Comparison of ENCODE assay signal across 8 mouse cellular contexts in genomic region chr7:101836271-101837153, GRCm38 (mm10). TPM values are rescaled to one million over a fixed set of nuclear protein-coding genes. Genes with fewer than 3 reads are reported as not detected.
DNase-seq lines count a peak whose midpoint lies in the region; ATAC-seq and TF ChIP-seq lines count a peak whose summit lies in the region.

No protein-coding gene starts in this region.

- peak overlapping the region; percentile 97 for H3K27ac ChIP-seq in intestine, embryonic 16.5 days (ENCODE audit: low read length)
- H3K27ac ChIP-seq in limb, embryonic 14.5 days (replicated peaks; ENCODE audit: low read depth, low read length): peak overlapping the region; percentile 96
- peak overlapping the region; percentile 84 for H3K27ac ChIP-seq in midbrain, embryonic 13.5 days

- ATAC-seq in intestine, embryonic 16.5 days: peak; percentile 47
- peak; percentile 53 for ATAC-seq in limb, embryonic 14.5 days (ENCODE audit: low FRiP score, low read depth)
- peak; percentile 60 for ATAC-seq in midbrain, embryonic 13.5 days

- H3K4me3 ChIP-seq in intestine, embryonic 16.5 days (ENCODE audit: low read length): peak overlapping the region; percentile 66
- peak overlapping the region; percentile 74 for H3K4me3 ChIP-seq in limb, embryonic 14.5 days (replicated peaks; ENCODE audit: low read length)
- H3K4me3 ChIP-seq in midbrain, embryonic 13.5 days (replicated peaks): peak overlapping the region; percentile 70

- H3K9ac ChIP-seq in intestine, embryonic 16.5 days (ENCODE audit: low read depth, low read length): peak overlapping the region; percentile 90
- peak overlapping the region; percentile 95 for H3K9ac ChIP-seq in limb, embryonic 14.5 days (ENCODE audit: low read depth, low read length, severe bottlenecking)
- H3K9ac ChIP-seq in midbrain, embryonic 13.5 days (replicated peaks): peak overlapping the region; percentile 87

- no peaks in the 10 kb centered on the region for H3K27me3 ChIP-seq in intestine, embryonic 16.5 days (replicated peaks; ENCODE audit: control insufficient read depth, insufficient read depth, low read length)
- no peaks in the 10 kb centered on the region for H3K27me3 ChIP-seq in limb, embryonic 14.5 days (ENCODE audit: control insufficient read depth, insufficient read depth, low read length)
- no peaks in the 10 kb centered on the region for H3K27me3 ChIP-seq in midbrain, embryonic 13.5 days

- H3K4me1 ChIP-seq in intestine, embryonic 16.5 days (ENCODE audit: control insufficient read depth, insufficient read depth, low read length): peaks cover 24% of the 10 kb centered on the region
- peaks cover 29% of the 10 kb centered on the region for H3K4me1 ChIP-seq in limb, embryonic 14.5 days (ENCODE audit: control insufficient read depth, insufficient read depth, low read length)
- peaks cover 48% of the 10 kb centered on the region for H3K4me1 ChIP-seq in midbrain, embryonic 13.5 days (replicated peaks)

- H3K4me2 ChIP-seq in intestine, embryonic 16.5 days (ENCODE audit: low read depth, low read length): peak overlapping the region; percentile 87
- peak overlapping the region; percentile 82 for H3K4me2 ChIP-seq in limb, embryonic 14.5 days (replicated peaks; ENCODE audit: low read depth, low read length, severe bottlenecking)
- H3K4me2 ChIP-seq in midbrain, embryonic 13.5 days (replicated peaks): peak overlapping the region; percentile 98

- H3K9me3 ChIP-seq in intestine, embryonic 16.5 days (ENCODE audit: control insufficient read depth, low read length): no peaks in the 10 kb centered on the region
- no peaks in the 10 kb centered on the region for H3K9me3 ChIP-seq in limb, embryonic 14.5 days (ENCODE audit: control insufficient read depth, low read length)
- H3K9me3 ChIP-seq in midbrain, embryonic 13.5 days: no peaks in the 10 kb centered on the region

- DNase-seq in cerebellum, adult 18-20 months: peak; percentile 32 to 51
- no peak for DNase-seq in cerebellum, adult 11-12 months
- peak; percentile 46 to 69 for DNase-seq in cerebellum, postnatal 25 days
- DNase-seq in gastrocnemius, postnatal 25 days: peak; percentile 57
- peak; percentile 83 for DNase-seq in limb, embryonic 14.5 days (ENCODE audit: low spot score)
- peak; percentile 37 to 65 for DNase-seq in spleen, adult 18-20 months

- WGBS in intestine, embryonic 16.5 days: 1% methylated on average over 63 of the region's 63 CpGs
- WGBS in limb, embryonic 14.5 days: under 1% methylated on average over 48 of the region's 63 CpGs
- under 1% methylated on average over 63 of the region's 63 CpGs for WGBS in midbrain, embryonic 13.5 days

- peaks cover 20% of the 10 kb centered on the region for H3K36me3 ChIP-seq in intestine, embryonic 16.5 days (ENCODE audit: control insufficient read depth, insufficient read depth, low read length)
- H3K36me3 ChIP-seq in limb, embryonic 14.5 days (ENCODE audit: control insufficient read depth, insufficient read depth, low read length): peaks cover 27% of the 10 kb centered on the region
- peaks cover 15% of the 10 kb centered on the region for H3K36me3 ChIP-seq in midbrain, embryonic 13.5 days

- peak; percentile 20; the same call in 1 of the 2 replicates for TF ChIP-seq POLR2A in limb, embryonic 14.5 days (IDR thresholded peaks at IDR 0.05; ENCODE audit: borderline replicate concordance, extremely low read depth, insufficient read depth, insufficient read length)

RNA-seq across cellular contexts. Expression of gene Inppl1, which starts 1.5 kb away (rescaled TPM):
- total RNA-seq in gastrocnemius, postnatal 25 days (2021): 10 to 100 TPM; 79.7 to 88.0 TPM
- 27.2 and 28.2 TPM in 2 replicates for polyA plus RNA-seq in intestine, embryonic 16.5 days (2015; fragmentation: Nextera tagmentation; extraction: Ambion mirVana)
- 111 and 152 TPM in 2 replicates for polyA plus RNA-seq in limb, embryonic 14.5 days (2012; rRNA removed)
- polyA plus RNA-seq in limb, embryonic 14.5 days (2014; fragmentation: Nextera tagmentation; extraction: Ambion mirVana): 30.5 and 44.5 TPM in 2 replicates
- polyA plus RNA-seq in midbrain, embryonic 13.5 days (2015; fragmentation: Nextera tagmentation; extraction: Ambion mirVana): 20.3 and 26.3 TPM in 2 replicates

RNA-seq across cellular contexts. Expression of gene Phox2a, which starts 18.4 kb away (rescaled TPM):
- not detected for total RNA-seq in gastrocnemius, postnatal 25 days (2021)
- 2.2 and 2.4 TPM in 2 replicates for polyA plus RNA-seq in intestine, embryonic 16.5 days (2015; fragmentation: Nextera tagmentation; extraction: Ambion mirVana)
- polyA plus RNA-seq in limb, embryonic 14.5 days (2012; rRNA removed): 0.13 and 0.41 TPM in 2 replicates
- 0.26 TPM in 1 of 2 replicates, not detected in the other for polyA plus RNA-seq in limb, embryonic 14.5 days (2014; fragmentation: Nextera tagmentation; extraction: Ambion mirVana)
- 0.24 and 0.26 TPM in 2 replicates for polyA plus RNA-seq in midbrain, embryonic 13.5 days (2015; fragmentation: Nextera tagmentation; extraction: Ambion mirVana)

RNA-seq across cellular contexts. Expression of gene Folr2, which starts 20.5 kb away (rescaled TPM):
- 1 to 10 TPM; 2.0 to 5.4 TPM for total RNA-seq in gastrocnemius, postnatal 25 days (2021)
- polyA plus RNA-seq in intestine, embryonic 16.5 days (2015; fragmentation: Nextera tagmentation; extraction: Ambion mirVana): 2.6 and 3.2 TPM in 2 replicates
- 3.4 and 4.8 TPM in 2 replicates for polyA plus RNA-seq in limb, embryonic 14.5 days (2012; rRNA removed)
- polyA plus RNA-seq in limb, embryonic 14.5 days (2014; fragmentation: Nextera tagmentation; extraction: Ambion mirVana): 2.8 and 3.1 TPM in 2 replicates
- 2.2 and 3.8 TPM in 2 replicates for polyA plus RNA-seq in midbrain, embryonic 13.5 days (2015; fragmentation: Nextera tagmentation; extraction: Ambion mirVana)

RNA-seq across cellular contexts. Expression of gene Anapc15, which starts 27.0 kb away (rescaled TPM):
- 10 to 100 TPM; 14.2 to 17.6 TPM for total RNA-seq in gastrocnemius, postnatal 25 days (2021)
- polyA plus RNA-seq in intestine, embryonic 16.5 days (2015; fragmentation: Nextera tagmentation; extraction: Ambion mirVana): 61.0 and 66.3 TPM in 2 replicates
- 67.2 and 68.9 TPM in 2 replicates for polyA plus RNA-seq in limb, embryonic 14.5 days (2012; rRNA removed)
- polyA plus RNA-seq in limb, embryonic 14.5 days (2014; fragmentation: Nextera tagmentation; extraction: Ambion mirVana): 44.7 and 60.5 TPM in 2 replicates
- polyA plus RNA-seq in midbrain, embryonic 13.5 days (2015; fragmentation: Nextera tagmentation; extraction: Ambion mirVana): 79.0 and 92.2 TPM in 2 replicates

RNA-seq across cellular contexts. Expression of gene Folr1, which starts 34.1 kb away (rescaled TPM):
- total RNA-seq in gastrocnemius, postnatal 25 days (2021): under 1 TPM; 0.67 to 0.77 TPM
- 201 and 253 TPM in 2 replicates for polyA plus RNA-seq in intestine, embryonic 16.5 days (2015; fragmentation: Nextera tagmentation; extraction: Ambion mirVana)
- 1.1 and 1.3 TPM in 2 replicates for polyA plus RNA-seq in limb, embryonic 14.5 days (2012; rRNA removed)
- 1.0 TPM in 1 of 2 replicates, not detected in the other for polyA plus RNA-seq in limb, embryonic 14.5 days (2014; fragmentation: Nextera tagmentation; extraction: Ambion mirVana)
- 11.1 and 13.2 TPM in 2 replicates for polyA plus RNA-seq in midbrain, embryonic 13.5 days (2015; fragmentation: Nextera tagmentation; extraction: Ambion mirVana)
